Mouse (Mus musculus) small intestine, adult 2 months (tissue): ENCODE measurements around the gene Tmco4. TPM values are rescaled to one million over a fixed set of nuclear protein-coding genes. Genes with fewer than 3 reads are reported as not detected.

Experiments
- H3K27ac ChIP-seq: fragments of 200-500 bp; 2 replicates; pipeline ENCODE4 v1.5.1; 2012; ENCODE audit warnings: low read depth, low read length, control low read depth, inconsistent platforms; ENCODE audit not compliant: insufficient read depth
- H3K27me3 ChIP-seq: fragments of 200-500 bp; 2 replicates; pipeline ENCODE4 v1.6.1; 2012; ENCODE audit warnings: mild to moderate bottlenecking, moderate library complexity, low read length, inconsistent platforms; ENCODE audit not compliant: control insufficient read depth, insufficient read depth
- H3K36me3 ChIP-seq: fragments of 200-500 bp; 2 replicates; pipeline ENCODE4 v1.6.1; 2012; ENCODE audit warnings: mild to moderate bottlenecking, low read length, control low read depth, inconsistent platforms; ENCODE audit not compliant: control insufficient read depth, insufficient read depth
- H3K4me1 ChIP-seq: fragments of 200-500 bp; 2 replicates; pipeline ENCODE4 v1.6.1; 2012; ENCODE audit warnings: low read length, inconsistent platforms, mixed read lengths; ENCODE audit not compliant: control insufficient read depth, insufficient read depth, insufficient read length
- H3K4me3 ChIP-seq: fragments of 200-500 bp; 2 replicates; pipeline ENCODE4 v1.5.1; 2012; ENCODE audit warnings: low read depth, mild to moderate bottlenecking, control low read depth, inconsistent platforms, low read length, moderate library complexity
- CTCF ChIP-seq: fragments of 200-500 bp; IDR thresholded peaks from 2 replicates; pipeline ENCODE4 v1.5.1; 2012; ENCODE audit warnings: low read depth, mild to moderate bottlenecking, control low read depth, inconsistent platforms, low read length, moderate library complexity, mixed read lengths; ENCODE audit not compliant: insufficient replicate concordance, insufficient read length; ENCODE audit errors: extremely low read depth
- POLR2A ChIP-seq: fragments of 200-500 bp; IDR thresholded peaks from 2 replicates; pipeline ENCODE4 v1.6.1; 2012; ENCODE audit warnings: low read depth, mild to moderate bottlenecking, control low read depth, inconsistent platforms, low read length, moderate library complexity
- WGBS: fragments of 180-500 bp; shearing (Covaris S2); methylation state at CpG from one replicate; pipeline ENCODE4 v1.1.7; 2018; 5-methylcytosine and 5-hydroxymethylcytosine counted together
- polyA plus RNA-seq: library from polyadenylated mRNA; depleted of rRNA; stranded (reverse); fragments of >200 nt; gene quantifications from 2 replicates; pipeline ENCODE4 v1.2.3, GENCODE M21; 2012

Tmco4 gene
- polyA plus RNA-seq, 1 experiment = 34.2 TPM

DNA sequence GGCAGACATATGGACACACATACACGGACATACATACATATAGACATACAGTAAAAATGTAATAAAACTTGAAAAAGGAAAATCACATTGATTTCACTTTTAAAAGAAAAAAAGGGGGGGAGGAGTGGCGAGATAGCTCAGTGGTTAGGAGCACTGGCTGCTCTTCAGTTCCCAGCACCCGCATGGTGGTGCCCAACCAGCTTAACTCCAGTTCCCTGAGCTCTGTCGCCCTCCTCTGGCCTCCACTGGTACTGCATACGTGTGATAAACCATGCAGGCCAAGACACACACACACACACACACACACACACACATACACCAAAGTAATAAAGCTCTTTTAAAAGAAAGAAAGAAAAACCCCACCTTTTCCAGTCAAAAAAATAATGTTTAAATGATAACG lies 42.1 kb downstream of the Tmco4 start:
- H3K36me3 ChIP-seq = peaks cover 18% of the 10 kb centered on the region
- no peak overlapping the region for H3K4me3 ChIP-seq
- H3K27ac ChIP-seq = no peak overlapping the region
- H3K4me1 ChIP-seq = peaks cover 34% of the 10 kb centered on the region
- WGBS = 92% methylated on average over 6 of the region's 6 CpGs
- no peaks in the 10 kb centered on the region for H3K27me3 ChIP-seq
- TF ChIP-seq CTCF (peak; percentile 60; the same call in 1 of the 2 replicates), POLR2A (no peak)

DNA sequence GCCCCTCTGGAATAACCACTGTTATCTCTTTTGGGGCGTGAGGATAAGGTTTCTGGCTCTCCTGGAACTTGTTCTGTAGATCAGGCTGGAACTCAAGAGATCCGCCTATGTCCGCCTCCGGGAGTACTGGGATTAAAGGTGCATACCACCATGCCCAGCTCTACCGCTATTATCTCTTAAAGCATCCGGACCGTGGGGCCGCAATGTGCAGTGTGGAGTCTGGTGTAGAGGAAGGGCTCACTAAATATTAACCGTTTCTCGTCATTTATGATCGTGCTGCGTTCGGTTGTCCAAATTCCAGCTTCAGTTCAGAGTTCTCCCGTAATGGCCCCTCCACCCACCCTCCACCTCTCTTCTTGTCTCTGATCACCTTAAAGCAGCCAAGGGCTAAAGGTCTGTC lies 45.7 kb downstream of the Tmco4 start:
- 33% methylated on average over 14 of the region's 14 CpGs for WGBS
- TF ChIP-seq CTCF = no peak
- no peak for TF ChIP-seq POLR2A
- Histone ChIP-seq H3K4me1 (peaks cover 42% of the 10 kb centered on the region), H3K36me3 (peaks cover 27% of the 10 kb centered on the region), H3K4me3 (no peak overlapping the region), H3K27me3 (no peaks in the 10 kb centered on the region), H3K27ac (peak overlapping the region; percentile 86)

DNA sequence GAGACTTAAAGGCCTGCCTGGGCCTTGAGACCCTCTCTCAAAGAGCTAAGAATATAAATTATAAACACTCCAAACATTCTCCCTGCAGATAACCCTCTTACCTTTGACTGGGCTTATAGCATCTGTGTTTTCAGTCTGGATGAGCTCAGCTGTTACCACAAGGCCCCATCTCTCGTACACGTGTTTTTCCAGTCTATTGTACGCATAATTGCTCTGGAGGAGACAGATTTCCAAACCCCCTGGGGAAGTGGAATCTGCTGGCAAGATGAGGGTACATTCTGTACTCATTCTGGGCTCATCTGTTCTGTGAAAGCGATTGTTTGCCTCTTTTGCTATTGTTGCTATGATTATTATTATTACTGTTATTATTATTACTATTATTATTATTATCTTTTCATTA lies 46.3 kb downstream of the Tmco4 start:
- TF ChIP-seq CTCF (no peak), POLR2A (no peak)
- Histone ChIP-seq H3K4me3 (no peak overlapping the region), H3K27ac (peak overlapping the region; percentile 86), H3K27me3 (no peaks in the 10 kb centered on the region), H3K4me1 (peaks cover 40% of the 10 kb centered on the region), H3K36me3 (peaks cover 29% of the 10 kb centered on the region)
- WGBS = 56% methylated on average over 4 of the region's 4 CpGs

DNA sequence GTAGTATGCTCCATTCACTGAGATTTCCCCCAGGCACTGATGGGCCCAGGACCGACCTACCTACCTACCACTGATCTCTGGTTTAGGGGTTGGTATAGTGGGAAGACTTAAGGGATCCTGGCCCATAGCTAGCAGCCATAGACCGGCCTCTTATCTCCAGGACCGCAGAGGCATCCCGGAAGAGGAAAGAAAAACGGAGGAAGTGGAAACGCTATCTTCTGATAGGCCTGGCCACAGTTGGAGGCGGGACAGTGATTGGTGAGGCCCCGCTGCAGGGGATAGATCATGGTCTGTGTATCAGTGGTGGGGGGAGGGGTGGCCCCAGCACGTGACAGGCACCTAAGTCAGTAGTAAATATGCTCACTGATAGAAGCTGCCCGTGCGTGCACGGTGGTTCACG lies 46.7 kb downstream of the Tmco4 start:
- no peaks in the 10 kb centered on the region for H3K27me3 ChIP-seq
- no peak for TF ChIP-seq CTCF
- TF ChIP-seq POLR2A = no peak
- H3K36me3 ChIP-seq = peaks cover 30% of the 10 kb centered on the region
- WGBS = 22% methylated on average over 13 of the region's 13 CpGs
- H3K4me1 ChIP-seq = peaks cover 38% of the 10 kb centered on the region
- peak overlapping the region; percentile 61; the same call in 1 of the 2 replicates for H3K27ac ChIP-seq
- H3K4me3 ChIP-seq = peak overlapping the region; percentile 9; the same call in 1 of the 2 replicates

DNA sequence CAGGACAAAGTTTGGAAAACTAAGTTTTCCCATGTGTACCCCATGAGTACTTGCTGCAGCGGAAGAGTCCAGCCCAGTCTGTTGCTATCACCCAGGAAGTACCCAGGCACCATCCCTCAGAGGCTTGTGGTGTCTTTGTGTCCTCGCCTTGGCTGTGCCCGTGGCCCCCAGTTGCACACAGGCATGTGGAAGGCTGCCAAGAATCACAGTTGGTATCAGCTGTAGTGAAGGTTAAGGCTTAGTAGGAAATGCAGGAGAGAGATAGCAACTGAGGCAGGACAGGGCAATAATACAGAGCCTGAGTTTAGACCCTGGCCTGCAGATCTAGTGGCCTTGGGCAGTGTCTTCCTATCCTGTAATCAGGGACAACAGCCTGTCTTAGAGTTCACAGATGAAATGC lies 47.7 kb downstream of the Tmco4 start:
- no peak for TF ChIP-seq CTCF
- TF ChIP-seq POLR2A = no peak
- WGBS = 28% methylated on average over 3 of the region's 3 CpGs
- peaks cover 32% of the 10 kb centered on the region for H3K36me3 ChIP-seq
- H3K27me3 ChIP-seq = no peaks in the 10 kb centered on the region
- H3K27ac ChIP-seq = peak overlapping the region; percentile 91
- no peak overlapping the region for H3K4me3 ChIP-seq
- H3K4me1 ChIP-seq = peaks cover 38% of the 10 kb centered on the region

DNA sequence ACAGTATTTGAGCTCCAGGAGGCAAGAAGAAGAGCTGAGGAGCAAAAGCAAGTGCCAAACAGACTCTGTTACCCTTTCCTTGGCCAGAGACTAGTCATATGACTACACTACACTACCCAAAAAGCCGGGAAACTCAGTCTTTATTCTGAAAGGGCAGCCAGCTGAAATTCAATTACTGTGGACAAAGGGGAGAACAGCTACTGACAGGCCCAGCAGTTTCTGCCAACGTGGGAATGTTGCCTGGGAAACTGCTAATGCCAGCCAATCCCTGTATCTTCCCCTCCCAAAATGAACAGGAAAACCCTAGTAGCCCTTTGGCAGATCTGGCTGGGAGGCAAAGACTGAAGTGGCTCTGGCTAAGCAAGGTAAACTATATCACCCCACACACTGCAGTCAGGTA lies 51.7 kb downstream of the Tmco4 start:
- Histone ChIP-seq H3K27me3 (no peaks in the 10 kb centered on the region), H3K4me1 (peaks cover 14% of the 10 kb centered on the region), H3K4me3 (no peak overlapping the region), H3K36me3 (peaks cover 40% of the 10 kb centered on the region), H3K27ac (no peak overlapping the region)
- WGBS = 50% methylated on average over 2 of the region's 2 CpGs
- TF ChIP-seq POLR2A = no peak
- TF ChIP-seq CTCF = no peak

DNA sequence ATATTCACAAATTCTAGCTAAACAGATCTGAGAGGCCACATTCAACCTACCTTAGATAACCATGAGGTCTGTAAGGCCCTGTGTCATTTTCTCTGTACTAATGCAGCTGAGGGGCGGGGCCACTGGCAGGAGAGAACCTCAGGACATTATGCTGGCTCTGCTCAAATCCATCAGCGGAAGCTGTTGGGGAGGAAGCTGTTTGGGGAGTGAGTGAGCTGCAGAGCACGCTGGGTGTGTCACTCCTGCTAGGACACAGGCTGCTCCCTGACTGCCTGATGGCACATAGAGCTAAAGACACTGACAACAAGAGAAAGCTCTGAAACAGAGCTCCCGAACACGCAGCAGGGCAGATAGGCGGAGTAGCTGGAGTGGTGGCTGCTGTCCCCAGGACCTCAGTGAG lies 58.0 kb downstream of the Tmco4 start:
- Histone ChIP-seq H3K4me1 (no peaks in the 10 kb centered on the region), H3K4me3 (no peak overlapping the region), H3K36me3 (peaks cover 40% of the 10 kb centered on the region), H3K27me3 (no peaks in the 10 kb centered on the region), H3K27ac (no peak overlapping the region)
- WGBS = 79% methylated on average over 6 of the region's 6 CpGs
- TF ChIP-seq POLR2A (no peak), CTCF (no peak)
